Mouse (Mus musculus) right cerebral cortex, postnatal 36 days (tissue): ENCODE measurements around the gene Nudt21.

Experiments
- DNase-seq, 2 experiments: peaks; one replicate each; pipeline ENCODE4 v3.0.0; 2022; ENCODE audit warnings: low spot score in 2 of 2, mixed read lengths in 1 of 2

Gene Nudt21

GRCm38 (mm10) chr8:94036944-94037524 lies at the start of gene Nudt21, which contains the start of gene Ogfod1:
Gene Nudt21 (minus strand): TSS chr8:94037031.
Gene Ogfod1 (plus strand): TSS chr8:94037198.
- peak; percentile 94 to 97 for DNase-seq

DNA sequence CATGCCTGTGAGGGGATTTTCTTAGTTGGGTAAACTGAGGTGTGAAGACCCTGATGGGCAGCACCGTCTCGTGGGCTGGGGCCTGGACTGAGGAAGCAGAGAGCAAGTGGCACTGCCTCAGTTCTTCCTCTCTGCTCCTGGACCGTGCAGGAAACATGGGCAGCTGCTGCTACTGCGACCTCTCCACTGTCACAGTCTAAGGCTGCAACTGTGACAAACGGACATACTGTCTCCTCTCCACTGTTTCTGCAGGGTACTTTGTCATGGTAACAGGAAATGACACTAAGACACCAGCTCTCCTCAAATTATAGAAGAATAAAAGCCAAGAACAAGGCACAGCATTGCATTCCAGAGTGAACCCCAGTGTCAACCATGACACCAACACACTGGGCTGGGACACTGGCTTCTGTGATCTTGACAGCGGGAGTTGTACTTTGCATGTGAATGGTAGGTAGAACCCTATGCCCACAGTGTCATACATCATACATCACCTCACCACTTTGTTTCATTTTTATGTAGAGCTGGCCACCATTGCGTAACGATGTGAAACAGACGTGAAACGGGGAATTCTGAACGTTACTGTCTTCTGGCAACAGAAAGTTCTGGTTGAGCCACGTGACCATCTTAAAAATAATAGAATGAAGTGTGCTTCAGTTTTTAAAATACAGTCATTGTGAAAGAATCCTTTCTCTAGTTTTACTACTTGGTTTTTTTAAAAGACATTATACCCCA lies 39.8 kb upstream of the Nudt21 start:
- no peak for DNase-seq

DNA sequence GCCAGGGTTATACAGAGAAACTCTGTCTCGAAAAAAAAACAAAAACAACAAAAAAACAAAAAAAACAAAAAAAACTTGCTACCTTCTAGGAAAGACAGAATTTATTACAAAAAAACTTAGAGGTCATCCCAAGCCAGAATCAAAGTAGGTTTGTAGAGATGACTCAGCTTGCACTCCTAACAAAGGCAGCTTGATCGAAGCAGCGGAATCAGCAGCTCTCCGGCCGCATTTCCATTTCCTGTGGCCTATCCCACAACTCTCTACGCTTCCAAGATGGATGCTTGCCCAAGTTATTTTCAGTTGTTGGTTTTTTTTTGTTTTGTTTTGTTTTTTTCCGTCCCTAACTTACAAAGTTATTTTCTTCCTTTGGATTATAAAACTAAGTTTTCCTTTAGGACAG lies 32.0 kb upstream of the Nudt21 start:
- no peak for DNase-seq

DNA sequence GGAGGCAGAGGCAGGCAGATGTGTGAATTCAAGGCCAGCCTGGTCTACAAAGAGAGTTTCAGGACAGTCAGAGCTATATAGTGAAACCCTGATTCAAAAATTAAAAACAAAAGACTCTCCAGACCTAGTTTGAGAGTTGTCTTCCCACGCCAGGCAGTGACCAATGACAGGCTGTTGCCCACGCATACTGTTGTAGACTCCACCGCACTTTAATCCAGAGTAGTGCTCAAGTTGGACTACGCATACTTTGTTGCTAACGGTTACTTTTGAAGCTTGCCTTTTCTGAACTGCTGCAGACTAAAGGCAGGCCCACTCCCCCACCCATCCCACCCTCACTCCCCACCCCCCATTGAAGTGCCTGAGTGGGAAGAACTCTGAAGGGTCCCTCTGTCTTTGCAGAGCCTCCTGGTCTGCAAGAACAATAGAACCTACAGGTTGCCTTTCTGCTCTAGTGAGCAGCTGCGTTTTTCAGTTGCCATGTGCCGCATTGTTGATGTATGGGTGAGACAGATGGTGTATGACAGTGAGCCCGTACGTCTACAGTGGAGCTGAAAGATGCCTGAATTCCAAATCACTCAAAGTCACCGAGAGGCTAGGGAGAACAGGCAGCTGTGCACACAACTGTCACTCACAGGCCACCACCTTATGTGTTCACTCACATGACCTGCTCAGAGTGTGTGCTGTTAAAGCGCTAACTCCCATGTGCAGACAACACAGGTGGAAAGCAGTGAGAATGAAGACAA lies 29.5 kb upstream of the Nudt21 start:
- DNase-seq = peak in 1 of 2 experiments; percentile 11

- peak in 1 of 2 experiments; percentile 9 for DNase-seq
These were observed 20.5 kb upstream of the Nudt21 start for GRCm38 (mm10) chr8:94057157-94057854.

GRCm38 (mm10) chr8:94052696-94053095 lies 15.9 kb upstream of the Nudt21 start:
- no peak for DNase-seq

- DNase-seq = no peak
These were observed 11.0 kb upstream of the Nudt21 start for GRCm38 (mm10) chr8:94047845-94048244.

DNA sequence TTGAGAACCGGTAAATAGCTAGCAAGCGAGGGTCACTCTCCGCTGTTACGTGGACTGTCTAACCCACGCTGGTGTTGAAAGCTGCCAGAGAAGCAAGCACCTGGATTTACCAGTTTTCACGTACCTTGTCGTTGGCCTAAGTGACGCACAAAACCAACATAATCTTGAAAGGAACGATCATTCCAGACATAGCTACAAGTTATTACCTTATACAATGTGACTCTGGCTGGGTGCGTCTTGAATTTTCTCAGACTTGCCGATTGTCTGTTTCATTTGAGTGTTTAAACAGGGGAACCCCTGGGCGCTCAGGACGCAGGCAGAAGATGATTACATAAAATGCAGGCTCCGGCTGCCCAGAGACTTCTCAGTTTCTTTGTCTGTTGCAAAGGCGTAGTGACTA lies 975 bp upstream of the Nudt21 start:
- DNase-seq = no peak

- peak; percentile 57 to 61 for DNase-seq
These were observed 290 bp downstream of the Nudt21 start for GRCm38 (mm10) chr8:94036541-94036940.

GRCm38 (mm10) chr8:94035200-94035599 lies 1.6 kb downstream of the Nudt21 start:
- no peak for DNase-seq

GRCm38 (mm10) chr8:94033601-94034000 lies 3.2 kb downstream of the Nudt21 start:
- no peak for DNase-seq

GRCm38 (mm10) chr8:94029701-94030100 lies 7.1 kb downstream of the Nudt21 start:
- DNase-seq = no peak

DNA sequence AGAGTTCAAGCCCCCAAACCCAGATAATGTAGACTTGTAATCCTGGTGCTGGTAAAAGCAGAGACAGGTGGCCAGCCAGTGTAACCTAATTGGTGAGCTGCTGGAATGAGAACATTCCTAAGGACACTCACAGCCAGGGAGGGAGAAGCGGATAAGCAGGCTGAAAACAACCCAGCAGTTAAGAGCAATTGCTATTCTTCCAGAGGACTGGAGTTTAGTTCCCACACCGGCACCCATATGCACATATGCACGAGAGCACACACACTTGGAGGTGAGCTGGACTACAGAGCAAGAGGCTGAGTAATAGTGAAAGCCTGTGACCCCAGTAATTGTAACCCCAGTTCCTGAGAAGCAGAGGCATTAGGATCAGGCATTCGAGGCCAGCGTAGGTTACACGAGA lies 12.9 kb downstream of the Nudt21 start:
- DNase-seq = no peak

GRCm38 (mm10) chr8:94013026-94013612 lies 23.7 kb downstream of the Nudt21 start:
- DNase-seq = no peak

DNA sequence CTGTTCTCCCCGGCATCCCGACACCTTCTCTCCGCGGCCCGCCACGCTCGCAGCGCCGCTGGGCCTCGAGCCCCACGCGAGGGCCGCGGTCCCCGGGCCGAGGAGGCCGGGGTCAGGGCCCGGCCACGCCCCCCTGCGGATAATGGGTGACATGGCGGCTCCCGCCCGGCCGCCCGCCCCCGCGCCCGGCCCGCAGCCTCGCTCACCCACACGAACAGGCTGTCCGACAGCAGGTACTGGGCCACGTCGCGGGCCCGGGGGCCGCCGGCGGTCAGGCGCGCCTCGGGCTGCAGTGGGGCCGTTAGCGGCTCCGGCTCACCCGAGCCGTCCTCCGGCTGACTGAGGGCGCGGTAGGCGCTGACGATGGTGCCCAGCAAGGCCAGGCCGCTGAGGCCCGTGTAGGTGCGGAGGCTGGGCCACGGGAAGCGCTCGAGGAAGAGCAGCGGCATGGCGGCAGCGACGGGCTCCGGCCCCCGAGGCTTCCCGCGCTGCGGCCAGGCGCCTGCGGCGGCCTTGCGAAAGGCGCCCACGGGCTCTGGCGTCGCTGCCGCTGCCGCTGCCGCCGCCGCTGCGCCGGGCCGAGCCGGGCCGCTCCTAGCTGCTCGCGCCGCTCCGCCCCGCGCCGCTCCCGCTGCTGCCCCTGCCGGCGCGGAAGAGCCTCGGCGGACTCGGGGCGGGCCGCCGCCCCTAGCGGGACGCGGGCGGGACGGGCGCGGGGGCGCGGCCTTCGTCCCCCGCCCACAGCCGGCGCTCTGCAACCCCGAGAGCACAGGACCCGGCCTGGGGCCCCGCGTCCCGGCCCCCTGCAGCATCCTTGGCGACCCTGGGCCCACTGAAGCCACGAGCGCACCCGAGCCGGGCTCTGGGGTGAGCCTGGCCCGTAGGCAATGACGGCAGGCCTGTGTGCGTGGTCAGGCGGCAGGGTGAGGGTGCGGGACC lies 24.5 kb downstream of the Nudt21 start, which contains the start of gene Amfr:
Gene Amfr (minus strand): TSS at position 830 of the 939 bp plus-strand sequence.
- DNase-seq = peak; percentile 30 to 38

DNA sequence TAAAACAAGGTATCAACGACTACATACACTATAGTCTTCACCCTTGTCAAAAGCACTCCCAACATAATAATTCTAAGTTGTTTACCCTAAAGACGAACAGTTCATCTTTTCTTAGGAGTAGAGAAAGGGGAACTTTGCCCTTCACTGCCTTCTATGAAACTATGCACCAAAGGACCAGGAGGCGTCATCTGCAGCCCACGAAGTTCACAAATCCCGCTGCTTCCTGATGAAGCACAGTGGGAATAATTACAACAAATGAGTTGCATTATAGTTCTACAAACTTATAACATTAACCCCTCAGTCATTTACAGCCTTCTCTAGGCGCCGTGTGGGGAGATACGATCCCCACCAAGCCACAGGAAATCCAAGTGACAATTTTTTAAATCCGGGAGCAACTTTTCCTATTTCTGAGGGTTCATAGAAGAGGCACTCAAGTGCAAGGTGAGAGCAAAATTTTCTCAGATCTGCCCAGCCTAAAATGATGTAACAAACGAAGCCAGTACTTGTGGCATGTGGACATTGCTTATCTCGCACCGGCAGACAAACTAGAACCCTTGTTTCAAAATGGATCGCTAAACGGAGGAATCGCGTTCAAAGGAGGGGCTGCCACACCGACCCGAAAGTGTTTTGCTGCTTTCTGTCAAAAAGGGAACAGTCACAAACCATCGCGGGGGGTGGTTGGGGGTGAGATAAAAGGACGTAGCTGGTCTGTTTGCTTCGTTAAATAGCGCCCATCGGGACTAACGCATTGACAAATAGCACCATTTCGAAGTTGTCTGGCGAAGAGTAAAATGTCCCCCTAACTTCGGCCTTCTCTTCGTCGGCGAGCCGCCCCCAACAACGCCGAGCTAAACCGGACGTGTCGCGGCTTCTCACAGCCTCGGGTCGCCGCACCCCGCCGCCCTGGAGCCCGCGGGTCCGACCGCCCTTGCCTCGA lies 25.5 kb downstream of the Nudt21 start:
- no peak for DNase-seq

DNA sequence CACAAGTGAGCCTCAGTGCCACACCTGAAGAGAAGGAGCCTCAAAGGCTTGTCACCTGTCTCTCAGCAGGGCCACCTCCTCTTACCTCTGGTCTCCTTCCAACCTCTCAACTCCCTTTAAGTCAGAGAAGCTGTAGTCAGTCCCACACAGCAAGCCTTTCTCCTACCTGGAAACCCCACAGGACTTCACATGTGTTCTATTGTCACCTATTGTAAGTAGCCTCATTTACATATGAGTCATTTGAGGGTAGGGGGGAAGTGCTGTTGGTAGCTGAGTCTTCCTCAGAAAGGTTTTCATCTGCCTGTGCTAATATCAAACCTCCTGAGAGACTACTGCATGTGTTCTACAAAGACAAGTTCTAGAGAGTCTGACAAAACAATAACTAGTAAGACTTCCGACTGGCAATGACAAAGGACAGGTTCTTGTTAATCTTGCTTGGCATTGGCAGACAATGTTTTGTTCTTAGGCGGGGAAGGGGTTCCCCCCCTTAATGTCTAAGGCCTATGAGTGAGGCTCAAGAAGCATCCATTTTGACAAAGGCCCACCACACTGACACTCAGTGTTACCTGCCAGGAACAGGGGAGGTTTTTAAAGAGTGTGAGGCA lies 26.6 kb downstream of the Nudt21 start:
- DNase-seq = no peak

- no peak for DNase-seq
These were observed 27.5 kb downstream of the Nudt21 start for GRCm38 (mm10) chr8:94009243-94009845.
